ENCODE assay signal across 29 mouse cellular contexts in the genomic region with DNA sequence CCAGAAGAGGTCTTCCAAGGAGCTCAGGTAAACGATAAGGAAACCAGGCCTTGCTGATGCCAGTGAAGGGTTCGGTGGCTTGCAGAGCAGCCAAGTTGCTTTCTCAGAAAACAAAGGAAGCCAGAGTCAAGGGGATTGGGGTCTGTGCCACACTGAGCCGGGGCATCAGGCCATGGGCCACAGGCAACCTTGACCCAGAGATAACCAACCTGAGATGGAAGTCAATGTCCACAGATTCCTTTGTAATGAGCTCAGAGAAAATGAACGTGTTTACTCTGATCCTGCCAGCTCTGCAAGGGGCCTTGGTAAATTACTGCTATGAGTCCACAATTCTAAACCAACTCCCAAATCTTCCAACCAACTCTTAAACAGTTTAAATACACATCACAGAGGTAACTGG. TPM values are rescaled to one million over a fixed set of nuclear protein-coding genes. Genes with fewer than 3 reads are reported as not detected.
DNase-seq lines count a peak whose midpoint lies in the region; ATAC-seq and TF ChIP-seq lines count a peak whose summit lies in the region.
"Had no signal": no experiment of that assay in that cellular context is flagged by ENCODE, and none has a peak within 500 bp of the region (broad histone marks: within the 10 kb centered on the region; RNA-seq: fewer than 3 reads in every experiment).

No protein-coding gene starts in this region.

- no peak for TF ChIP-seq CTCF in heart, postnatal 0 days (IDR thresholded peaks at IDR 0.05; ENCODE audit: low read depth)

- H3K4me3 ChIP-seq in heart, embryonic 15.5 days, result no peak overlapping the region
- peak overlapping the region; percentile 8; the same call in 1 of the 2 replicates for H3K4me3 ChIP-seq in heart, postnatal 0 days (ENCODE audit: low read depth, low read length)
- H3K4me3 ChIP-seq in kidney, embryonic 14.5 days (ENCODE audit: low read length), result no peak overlapping the region
- H3K4me3 ChIP-seq: embryonic facial prominence, embryonic 13.5 days; hindbrain, embryonic 15.5 days; limb, embryonic 10.5 days; stomach, embryonic 15.5 days had no signal

- H3K27ac ChIP-seq in heart, embryonic 15.5 days, result peak overlapping the region; percentile 31; the same call in 1 of the 2 replicates
- 0 out of 2 replicates have a peak overlapping the region, but pooled peaks have one; percentile 28 for H3K27ac ChIP-seq in heart, postnatal 0 days (ENCODE audit: low read depth)
- H3K27ac ChIP-seq in kidney, embryonic 14.5 days (ENCODE audit: low read depth, low read length), result no peak overlapping the region
- H3K27ac ChIP-seq: embryonic facial prominence, embryonic 13.5 days; hindbrain, embryonic 15.5 days; limb, embryonic 10.5 days; macrophage; stomach, embryonic 15.5 days had no signal

- no peak for TF ChIP-seq EP300 in heart, postnatal 0 days (IDR thresholded peaks at IDR 0.05; ENCODE audit: low read depth)

- no peaks in the 10 kb centered on the region; the same call in 1 of the 2 replicates for H3K36me3 ChIP-seq in heart, embryonic 15.5 days
- H3K36me3 ChIP-seq in heart, postnatal 0 days (replicated peaks; ENCODE audit: control insufficient read depth, insufficient read depth, low read length), result no peaks in the 10 kb centered on the region
- no peaks in the 10 kb centered on the region for H3K36me3 ChIP-seq in kidney, embryonic 14.5 days (ENCODE audit: control insufficient read depth, insufficient read depth, low read length)
- H3K36me3 ChIP-seq: embryonic facial prominence, embryonic 13.5 days; hindbrain, embryonic 15.5 days; limb, embryonic 10.5 days; stomach, embryonic 15.5 days had no signal

- ATAC-seq in heart, embryonic 15.5 days (replicated peaks; ENCODE audit: insufficient number of reproducible peaks, insufficient read depth, low FRiP score, low read depth), result no peak
- no peak for ATAC-seq in heart, postnatal 0 days (ENCODE audit: insufficient read depth, low read depth)
- ATAC-seq in kidney, embryonic 14.5 days (ENCODE audit: low FRiP score, low TSS enrichment), result no peak
- ATAC-seq: forebrain, embryonic 14.5 days; liver, postnatal 0 days; lung, postnatal 0 days; midbrain, embryonic 16.5 days had no signal

- intact Hi-C loops in heart, postnatal 14 days (cut with DNase I), result loop anchor here (10.0 kb wide), 1 partner anchor 407 kb away; the partner anchor contains the start of gene Acad9

- WGBS in heart, embryonic 15.5 days, result 39% methylated on average over 4 of the region's 4 CpGs
- WGBS in heart, postnatal 0 days, result 35% methylated on average over 4 of the region's 4 CpGs
- WGBS in kidney, embryonic 14.5 days, result 68% methylated on average over 4 of the region's 4 CpGs

- peaks cover 60% of the 10 kb centered on the region for H3K4me1 ChIP-seq in heart, embryonic 15.5 days (replicated peaks)
- H3K4me1 ChIP-seq in heart, postnatal 0 days (ENCODE audit: control insufficient read depth, insufficient read depth), result peaks cover 51% of the 10 kb centered on the region
- peaks cover 5% of the 10 kb centered on the region; the same call in 1 of the 2 replicates for H3K4me1 ChIP-seq in kidney, embryonic 14.5 days (ENCODE audit: control insufficient read depth, insufficient read depth, low read length)

- peak; percentile 32 to 44 for DNase-seq in heart, adult 18-20 months
- DNase-seq in heart, postnatal 14 days, result no peak
- DNase-seq in heart, adult 8-10 months (ENCODE audit: low spot score), result no peak
- DNase-seq in adrenal gland, postnatal 25 days, result peak; percentile 46
- no peak for DNase-seq in heart, postnatal 0 days (ENCODE audit: low spot score)
- DNase-seq: B cell, adult 2 months; cerebellum, adult 8-10 months; cerebellum, postnatal 36 days; embryo, embryonic 11 days; kidney, adult 2 months; kidney, postnatal 10 days; liver; liver, postnatal 0 days had no signal

- no peaks in the 10 kb centered on the region for H3K27me3 ChIP-seq in heart, embryonic 15.5 days
- H3K27me3 ChIP-seq in heart, postnatal 0 days (ENCODE audit: control insufficient read depth, insufficient read depth, low read length), result no peaks in the 10 kb centered on the region
- H3K27me3 ChIP-seq in kidney, embryonic 14.5 days (ENCODE audit: control insufficient read depth, insufficient read depth, low read length), result no peaks in the 10 kb centered on the region
- H3K27me3 ChIP-seq: CH12.LX; embryonic facial prominence, embryonic 13.5 days; hindbrain, embryonic 15.5 days; stomach, embryonic 15.5 days had no signal

- peak overlapping the region; percentile 31 for H3K4me2 ChIP-seq in heart, embryonic 15.5 days
- peak overlapping the region; percentile 42 for H3K4me2 ChIP-seq in heart, postnatal 0 days (ENCODE audit: low read depth, low read length)
- no peak overlapping the region for H3K4me2 ChIP-seq in kidney, embryonic 14.5 days (replicated peaks; ENCODE audit: low read depth, low read length)
- H3K4me2 ChIP-seq: embryonic facial prominence, embryonic 13.5 days; hindbrain, embryonic 15.5 days; stomach, embryonic 15.5 days had no signal

- no peaks in the 10 kb centered on the region for H3K9me3 ChIP-seq in heart, embryonic 15.5 days (replicated peaks)
- H3K9me3 ChIP-seq in heart, postnatal 0 days (replicated peaks; ENCODE audit: control insufficient read depth, low read length), result no peaks in the 10 kb centered on the region
- H3K9me3 ChIP-seq in kidney, embryonic 14.5 days (ENCODE audit: control insufficient read depth, low read length), result no peaks in the 10 kb centered on the region
- H3K9me3 ChIP-seq: embryonic facial prominence, embryonic 13.5 days; G1E; hindbrain, embryonic 15.5 days; limb, embryonic 10.5 days; stomach, embryonic 15.5 days had no signal

- H3K9ac ChIP-seq in heart, embryonic 15.5 days, result no peak overlapping the region
- no peak overlapping the region for H3K9ac ChIP-seq in heart, postnatal 0 days (replicated peaks; ENCODE audit: low read depth, low read length)
- no peak overlapping the region for H3K9ac ChIP-seq in kidney, embryonic 14.5 days (ENCODE audit: low read depth, low read length)
- H3K9ac ChIP-seq: embryonic facial prominence, embryonic 13.5 days; hindbrain, embryonic 15.5 days; liver, postnatal 0 days; stomach, embryonic 15.5 days had no signal

RNA-seq across cellular contexts. Expression of gene Anxa5, which starts 3.8 kb away (rescaled TPM):
- 100 to 1,000 TPM; 128 to 134 TPM for total RNA-seq in heart, adult 18-20 months (2021)
- total RNA-seq in heart, postnatal 14 days (2021), result 100 to 1,000 TPM; 166 to 168 TPM
- polyA plus RNA-seq in heart, embryonic 15.5 days (2015; fragmentation: Nextera tagmentation; extraction: Ambion mirVana), result 359 and 472 TPM in 2 replicates
- 100 to 1,000 TPM; 107 to 114 (median 108) TPM for total RNA-seq in heart, adult 8-10 months (2022)
- total RNA-seq in adrenal gland, postnatal 25 days (2021), result 592 and 680 TPM in 2 replicates
- total RNA-seq in heart, postnatal 0 days (2014; rRNA removed; ENCODE audit: low replicate concordance), result 162 and 218 TPM in 2 replicates
- 261 and 263 TPM in 2 replicates for polyA plus RNA-seq in heart, postnatal 0 days (2015; fragmentation: Nextera tagmentation; extraction: Ambion mirVana)
- polyA plus RNA-seq in kidney, embryonic 14.5 days (2014; fragmentation: Nextera tagmentation; extraction: Ambion mirVana), result 224 and 244 TPM in 2 replicates

RNA-seq across cellular contexts. Expression of gene 1810062G17Rik, which starts 3.9 kb away (rescaled TPM):
- total RNA-seq in heart, adult 18-20 months (2021), result not detected
- under 1 TPM; 0.24 to 0.74 TPM for total RNA-seq in heart, postnatal 14 days (2021)
- polyA plus RNA-seq in heart, embryonic 15.5 days (2015; fragmentation: Nextera tagmentation; extraction: Ambion mirVana), result 0.92 and 1.6 TPM in 2 replicates
- total RNA-seq in heart, adult 8-10 months (2022), result under 1 TPM in 2 of 4 experiments, not detected in 2; 0.32 to 0.87 TPM
- total RNA-seq in adrenal gland, postnatal 25 days (2021), result 1.1 and 1.8 TPM in 2 replicates
- total RNA-seq in heart, postnatal 0 days (2014; rRNA removed; ENCODE audit: low replicate concordance), result 6.2 TPM in 1 of 2 replicates, not detected in the other
- polyA plus RNA-seq in heart, postnatal 0 days (2015; fragmentation: Nextera tagmentation; extraction: Ambion mirVana), result 1.2 and 1.8 TPM in 2 replicates
- 1.8 and 2.1 TPM in 2 replicates for polyA plus RNA-seq in kidney, embryonic 14.5 days (2014; fragmentation: Nextera tagmentation; extraction: Ambion mirVana)
- total RNA-seq: gastrocnemius, adult 8-10 months had no signal
- polyA plus RNA-seq: forebrain, embryonic 14.5 days; frontal cortex, adult 2 months; G1E; macrophage; neural tube, embryonic 14.5 days had no signal

RNA-seq across cellular contexts. Expression of gene Gm11549, which starts 49.8 kb away (rescaled TPM):
- not detected for total RNA-seq in heart, adult 18-20 months (2021)
- not detected for total RNA-seq in heart, postnatal 14 days (2021)
- 0.46 and 0.60 TPM in 2 replicates for polyA plus RNA-seq in heart, embryonic 15.5 days (2015; fragmentation: Nextera tagmentation; extraction: Ambion mirVana)
- not detected for total RNA-seq in heart, adult 8-10 months (2022)
- not detected in 2 replicates for total RNA-seq in adrenal gland, postnatal 25 days (2021)
- 0.66 TPM in 1 of 2 replicates, not detected in the other for total RNA-seq in heart, postnatal 0 days (2014; rRNA removed; ENCODE audit: low replicate concordance)
- polyA plus RNA-seq in heart, postnatal 0 days (2015; fragmentation: Nextera tagmentation; extraction: Ambion mirVana), result 0.07 and 0.26 TPM in 2 replicates
- not detected in 2 replicates for polyA plus RNA-seq in kidney, embryonic 14.5 days (2014; fragmentation: Nextera tagmentation; extraction: Ambion mirVana)
- total RNA-seq: CH12.LX; gastrocnemius, adult 8-10 months; granulocyte monocyte progenitor cell, adult 5-6 weeks had no signal
- polyA plus RNA-seq: G1E; kidney, adult 2 months; limb, embryonic 10.5 days; liver, postnatal 0 days; lung, postnatal 0 days; macrophage had no signal

Comparison
In these comparisons a context has a peak if more than half of its experiments do, and no peak if none do; other contexts are left out.
1. DNase-seq: peak in heart, adult 18-20 months (2 of 2) and adrenal gland, postnatal 25 days (single experiment); none in heart, postnatal 14 days (0 of 2), heart, adult 8-10 months (single experiment) and heart, postnatal 0 days (single experiment).